Mouse (Mus musculus) brain, embryonic 14.5 days (tissue): Measurements from ENCODE around the gene Cars2. TPM values are rescaled to one million over a fixed set of nuclear protein-coding genes. Genes with fewer than 3 reads are reported as not detected.
"Not testable (repeated sequence)": the region's sequence is repeated elsewhere in the genome, so short reads cannot be mapped to it uniquely, and the experiment has no call there.

Experiments used
- DNase-seq: peaks from one replicate; pipeline ENCODE4 v3.0.0-alpha.2; 2011; ENCODE audit warnings: low read depth
- CTCF ChIP-seq: fragments of 200-500 bp; IDR thresholded peaks from 2 replicates; pipeline ENCODE4 v1.5.1; 2012; ENCODE audit warnings: inconsistent platforms, mild to moderate bottlenecking, moderate library complexity, borderline replicate concordance; ENCODE audit not compliant: insufficient read depth, insufficient read length; ENCODE audit errors: extremely low read depth
- POLR2A ChIP-seq: fragments of 200-500 bp; IDR thresholded peaks from 2 replicates; pipeline ENCODE4 v1.6.1; 2012; ENCODE audit warnings: mild to moderate bottlenecking, inconsistent platforms, borderline replicate concordance; ENCODE audit not compliant: poor library complexity, insufficient read depth, insufficient read length, severe bottlenecking; ENCODE audit errors: extremely low read depth
- polyA plus RNA-seq: library from polyadenylated mRNA; depleted of rRNA; stranded (reverse); fragments of >200 nt; gene quantifications from 2 replicates; pipeline ENCODE4 v1.2.3, GENCODE M21; 2012

The Cars2 gene
- polyA plus RNA-seq, 1 experiment, result 44.1 TPM

GRCm38 (mm10) chr8:11498786-11499485, 51.6 kb downstream of the Cars2 start:
- TF ChIP-seq CTCF, result no peak
- no peak for TF ChIP-seq POLR2A
- no peak for DNase-seq

DNA sequence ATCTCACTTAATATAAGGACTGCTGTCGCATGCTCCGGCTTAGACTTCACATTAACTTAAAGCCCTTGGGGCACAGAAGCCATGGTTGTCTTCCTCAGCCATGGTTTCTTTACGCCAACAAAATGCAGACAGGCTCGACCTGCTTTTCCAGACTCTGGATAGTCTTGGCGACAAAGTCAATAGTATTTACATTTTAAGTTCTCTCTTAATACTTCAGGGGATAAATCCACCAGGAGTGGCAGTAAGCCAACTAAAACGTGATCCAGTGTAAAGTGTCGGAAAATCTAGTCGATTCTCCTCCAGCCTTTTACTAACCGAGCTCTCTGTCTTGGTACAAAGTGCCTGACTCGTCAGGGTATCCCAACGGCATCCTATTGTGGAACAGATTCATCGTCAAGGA, 52.3 kb downstream of the Cars2 start:
- DNase-seq, result no peak
- TF ChIP-seq POLR2A, result no peak
- TF ChIP-seq CTCF, result no peak

DNA sequence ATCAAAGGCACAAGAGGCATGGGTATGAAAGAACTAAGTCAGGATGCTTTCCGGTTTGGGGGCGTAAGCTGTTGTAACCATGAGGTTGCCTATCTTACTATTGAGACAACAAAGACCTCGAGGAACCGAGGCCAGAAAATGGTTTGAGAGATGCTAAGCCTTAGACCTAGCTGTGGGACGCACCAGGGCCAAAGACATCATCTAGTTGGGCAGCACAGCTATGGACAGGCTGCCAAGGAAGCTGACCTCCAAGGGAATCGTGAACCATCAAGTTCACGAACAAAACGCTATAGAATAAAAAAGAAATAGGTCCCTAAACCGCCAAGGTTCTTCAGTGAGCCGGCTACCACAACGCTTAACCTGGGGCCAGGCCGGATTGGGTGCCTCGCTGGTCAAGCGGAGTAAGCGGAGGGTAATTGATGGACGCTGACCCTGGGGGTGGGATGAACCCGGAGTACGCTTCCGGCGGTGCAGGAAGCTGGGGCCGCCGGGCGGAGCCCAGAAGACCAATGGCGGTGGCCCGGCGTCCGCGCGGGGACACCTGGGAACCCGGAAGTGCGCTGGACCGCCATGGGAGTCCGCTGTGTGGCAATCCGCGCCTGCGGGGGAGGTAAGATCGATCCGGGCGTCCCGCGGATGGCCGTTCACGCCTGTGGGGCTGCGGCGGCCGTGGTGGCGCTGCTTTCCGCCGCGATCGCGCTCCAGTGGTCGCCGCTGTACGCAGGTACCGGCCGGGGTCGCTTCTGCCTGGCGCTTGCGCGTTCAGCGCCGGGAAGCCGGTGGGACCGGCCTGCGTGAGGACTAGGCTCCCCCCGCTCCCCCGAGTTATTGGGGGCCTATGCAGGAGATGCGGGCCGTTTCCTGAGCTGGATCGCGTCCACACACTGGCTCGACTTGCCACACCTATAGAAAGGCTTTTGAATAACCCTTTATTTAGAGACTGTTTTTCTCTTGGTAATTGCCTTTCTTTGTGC, 53.3 kb downstream of the Cars2 start, which contains the start of gene Naxd:
Gene Naxd, plus strand, starts transcription at position 490 of the 974 bp plus-strand sequence.
- DNase-seq, result peak; percentile 97
- TF ChIP-seq POLR2A (peak; percentile 56; the same call in 1 of the 2 replicates), CTCF (no peak)

- DNase-seq, result not testable (repeated sequence)
Observed at GRCm38 (mm10) chr8:11492340-11492739, 58.2 kb downstream of the Cars2 start.

GRCm38 (mm10) chr8:11487229-11487628, 63.4 kb downstream of the Cars2 start:
- no peak for TF ChIP-seq CTCF
- no peak for TF ChIP-seq POLR2A
- DNase-seq, result no peak

- DNase-seq, result peak; percentile 79
Observed at GRCm38 (mm10) chr8:11486142-11486541, 64.4 kb downstream of the Cars2 start.

GRCm38 (mm10) chr8:11482537-11482936, 68.0 kb downstream of the Cars2 start:
- TF ChIP-seq CTCF, result no peak
- no peak for TF ChIP-seq POLR2A
- DNase-seq, result no peak

More at GRCm38 (mm10) chr8:11486142-11486541, 64.4 kb downstream of the Cars2 start:
- peak; percentile 88 for TF ChIP-seq CTCF
- TF ChIP-seq POLR2A, result no peak

- no peak for TF ChIP-seq POLR2A
Observed at GRCm38 (mm10) chr8:11481876-11482275, 68.7 kb downstream of the Cars2 start.

DNA sequence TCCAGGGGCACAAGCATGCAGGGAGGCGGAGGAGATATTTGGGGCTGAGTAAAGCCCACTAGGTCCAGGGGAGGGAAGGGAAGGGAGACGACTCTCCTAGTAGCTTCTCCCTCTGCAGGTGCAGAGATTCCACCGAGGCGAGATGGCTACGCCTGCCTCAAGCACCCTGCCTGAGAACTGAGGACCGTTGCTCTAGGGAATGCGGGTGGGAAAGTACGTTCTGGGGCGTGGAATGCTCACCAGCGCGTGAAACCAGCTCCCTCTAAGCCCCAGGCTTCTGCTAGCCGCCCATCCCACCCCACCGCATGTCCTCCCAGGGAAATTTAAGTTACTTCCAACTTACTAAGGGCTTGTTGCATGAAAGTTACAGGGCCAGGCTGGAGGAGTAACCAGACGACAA, 71.0 kb downstream of the Cars2 start:
- no peak for DNase-seq
- TF ChIP-seq POLR2A (no peak), CTCF (no peak)

More at GRCm38 (mm10) chr8:11481876-11482275, 68.7 kb downstream of the Cars2 start:
- DNase-seq, result no peak

DNA sequence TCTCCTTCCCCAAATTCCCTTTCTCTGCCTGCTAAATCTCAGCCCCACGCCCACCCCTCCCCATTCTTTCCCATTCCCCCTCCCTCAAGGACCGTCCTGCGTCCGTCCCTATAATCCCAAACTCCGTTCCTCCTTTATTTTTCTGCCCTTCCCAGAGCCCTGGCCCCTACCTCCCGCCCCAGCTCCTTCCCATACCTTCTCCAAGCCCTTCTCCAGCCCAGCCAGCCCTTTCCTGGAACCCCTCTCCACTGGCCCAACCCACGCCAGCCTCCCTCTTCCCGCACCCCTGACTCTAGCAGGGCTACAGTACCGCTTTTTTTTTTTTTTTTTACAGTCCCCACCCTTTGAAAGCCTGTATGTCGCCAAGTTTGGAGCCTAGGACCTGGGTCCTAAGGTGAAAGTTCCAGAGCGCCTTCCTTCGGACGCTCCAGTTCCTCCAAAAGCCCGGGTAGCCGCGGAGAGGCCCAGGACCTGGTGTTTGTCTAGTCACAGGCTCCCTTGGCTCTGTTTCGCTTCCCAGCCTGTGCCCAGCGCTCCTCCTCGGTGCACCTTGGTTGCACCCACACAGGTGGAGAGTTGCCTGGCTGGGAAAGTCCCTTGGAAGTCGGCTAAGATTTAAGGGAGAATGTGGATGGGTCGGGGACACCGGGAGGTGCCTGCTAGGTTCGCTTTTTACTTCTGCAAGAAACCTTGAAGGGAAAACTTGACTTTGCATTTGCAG, 71.6 kb downstream of the Cars2 start:
- no peak for DNase-seq
- TF ChIP-seq CTCF (no peak), POLR2A (no peak)

- DNase-seq, result peak; percentile 62
- TF ChIP-seq CTCF, result no peak
- no peak for TF ChIP-seq POLR2A
Observed at GRCm38 (mm10) chr8:11477811-11478761, 72.5 kb downstream of the Cars2 start, which contains the start of gene Rab20. Rab20 (minus strand) TSS chr8:11478710.
